Mouse (Mus musculus) megakaryocyte progenitor cell, adult 5-6 weeks (primary cell): Measurements from ENCODE around the gene Ddr1. TPM values are rescaled to one million over a fixed set of nuclear protein-coding genes. Genes with fewer than 3 reads are reported as not detected.

Experiments used
- ATAC-seq: replicated peaks from 2 replicates; pipeline ENCODE4 v1.8.0; 2016; ENCODE audit warnings: mild to moderate bottlenecking, moderate TSS enrichment, inconsistent platforms; ENCODE audit not compliant: poor library complexity
- total RNA-seq, 2 experiments: library from RNA; stranded (forward) in 1 of 2; stranded (reverse) in 1 of 2; fragments of 157-497, 149-512 nt in 1 of 2; fragments of 200-1000 nt in 1 of 2; gene quantifications; 2 replicates each; pipeline versions ENCODE4 v1.2.3 to v1.2.4; 2015 to 2017

The Ddr1 gene
- total RNA-seq, 2 experiments from 2014 or later, result 0.25 TPM; not detected in 1

DNA sequence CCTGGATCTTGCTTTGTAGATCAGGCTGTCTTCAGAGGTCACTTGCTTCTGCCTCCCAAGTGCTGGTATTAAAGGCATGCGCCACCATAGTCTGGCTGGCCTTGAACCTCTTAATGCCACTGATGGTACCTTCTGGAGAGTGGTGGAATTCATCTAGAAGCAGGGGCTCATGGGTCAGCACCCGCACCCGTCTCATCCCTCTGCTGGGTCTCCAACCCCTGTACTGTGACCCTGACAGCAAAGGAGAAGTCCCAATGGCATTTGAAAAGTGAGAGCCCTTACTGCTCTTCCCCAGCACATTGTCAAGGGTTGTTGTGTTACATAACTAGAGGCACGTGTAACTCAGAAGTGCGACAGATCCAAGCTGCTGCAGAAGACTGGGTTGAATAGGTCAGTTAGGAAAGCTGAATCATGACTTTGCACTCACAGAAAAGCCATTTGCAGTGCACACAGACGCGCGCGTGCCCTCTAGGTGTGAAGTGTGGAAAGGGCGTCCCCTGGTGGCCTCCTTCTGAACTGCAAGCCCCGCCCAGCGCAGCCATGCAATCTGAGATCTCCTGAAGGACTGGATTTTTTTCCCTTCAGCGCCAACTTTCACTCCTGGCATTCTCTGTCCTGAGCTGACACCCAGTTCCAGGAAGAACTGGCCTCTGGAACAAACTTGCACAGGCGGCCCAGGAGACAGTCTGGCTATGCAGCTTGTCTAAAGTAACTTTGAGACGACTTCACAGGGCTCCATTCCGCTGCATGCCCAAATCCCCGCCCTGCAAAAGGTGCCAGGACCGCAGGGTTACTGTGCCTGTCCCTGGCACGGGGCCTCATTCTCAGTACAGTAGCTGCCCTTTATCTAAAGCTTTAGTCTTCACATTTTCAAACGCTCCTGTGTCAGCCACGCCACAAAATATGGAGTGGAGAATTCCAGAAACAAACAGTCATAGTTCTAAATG is 21.1 kb upstream of the Ddr1 start:
- peak; percentile 96 for ATAC-seq

DNA sequence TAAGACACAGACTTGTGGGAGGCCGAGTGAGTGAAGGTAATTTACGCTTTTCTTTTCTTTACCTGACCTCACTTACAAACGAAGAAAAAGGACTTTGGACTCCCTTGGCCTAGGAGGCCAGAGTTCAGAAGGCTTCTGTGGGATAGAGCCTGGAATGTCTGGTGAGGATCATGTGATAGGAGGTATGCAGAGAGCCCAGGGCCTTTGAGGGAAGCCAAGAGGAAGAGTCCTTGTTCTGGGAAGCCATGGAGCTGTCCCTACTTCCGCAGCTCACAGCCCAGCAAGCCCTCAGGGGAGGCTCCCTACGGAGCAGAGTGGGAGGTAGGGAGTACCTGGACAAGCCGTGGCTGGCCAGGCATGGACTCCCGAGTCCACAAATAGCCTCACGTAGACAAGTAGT is 17.3 kb upstream of the Ddr1 start:
- ATAC-seq, result no peak

DNA sequence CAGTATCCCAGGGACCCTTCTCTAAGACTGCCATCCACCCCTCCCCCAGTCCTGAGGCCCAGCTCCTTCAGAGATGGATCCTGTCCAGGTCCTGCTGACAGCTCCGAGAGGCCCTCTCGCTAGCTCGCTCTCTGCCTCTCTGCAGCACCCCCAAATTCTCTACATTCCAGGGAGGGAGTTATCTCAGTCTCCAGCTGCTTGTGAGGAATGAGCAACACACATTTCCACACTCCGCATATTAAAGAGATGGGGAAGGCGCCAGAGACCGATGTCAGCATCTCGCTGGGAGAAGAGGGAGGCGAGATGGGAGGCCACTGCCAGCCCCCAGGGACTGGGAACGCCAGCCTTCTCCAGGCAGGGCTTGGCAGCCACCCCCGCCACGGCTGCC is 15.9 kb upstream of the Ddr1 start:
- no peak for ATAC-seq

- no peak for ATAC-seq
Observed at GRCm38 (mm10) chr17:35719616-35720339, 15.4 kb upstream of the Ddr1 start.

- no peak for ATAC-seq
Observed at GRCm38 (mm10) chr17:35717080-35717479, 12.7 kb upstream of the Ddr1 start.

- no peak for ATAC-seq
Observed at GRCm38 (mm10) chr17:35716114-35716513, 11.7 kb upstream of the Ddr1 start.

DNA sequence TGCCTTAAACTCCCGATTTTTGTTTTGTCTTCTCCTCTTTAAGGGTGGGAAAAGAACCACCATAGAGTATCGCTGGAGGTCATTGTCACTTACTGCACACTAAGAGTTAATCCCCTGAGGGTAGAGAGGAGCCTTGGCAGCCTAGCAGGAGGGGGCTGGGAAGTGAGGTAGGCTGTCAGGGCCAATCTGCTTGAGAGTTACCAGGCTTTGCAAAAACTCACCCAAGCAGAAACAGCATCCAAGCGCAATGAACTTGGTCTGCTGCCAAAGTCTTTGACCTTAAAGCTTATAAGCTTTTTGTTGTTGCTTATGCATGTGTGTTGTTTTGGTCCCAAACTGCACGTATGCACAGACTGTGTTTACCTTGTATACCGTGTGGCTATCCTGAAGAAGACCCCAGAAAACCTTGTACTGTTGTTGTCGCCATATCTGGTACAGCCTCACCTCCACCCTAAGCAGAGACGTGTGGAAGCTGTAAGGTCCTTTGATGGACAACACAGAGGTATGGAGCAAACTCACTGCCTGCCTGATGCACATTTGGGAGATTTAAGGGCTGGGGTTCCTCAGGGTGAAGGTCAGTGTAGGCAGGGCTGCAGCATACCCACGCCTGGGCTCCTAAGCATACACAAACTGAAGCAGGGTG is 6.4 kb upstream of the Ddr1 start:
- ATAC-seq, result no peak

DNA sequence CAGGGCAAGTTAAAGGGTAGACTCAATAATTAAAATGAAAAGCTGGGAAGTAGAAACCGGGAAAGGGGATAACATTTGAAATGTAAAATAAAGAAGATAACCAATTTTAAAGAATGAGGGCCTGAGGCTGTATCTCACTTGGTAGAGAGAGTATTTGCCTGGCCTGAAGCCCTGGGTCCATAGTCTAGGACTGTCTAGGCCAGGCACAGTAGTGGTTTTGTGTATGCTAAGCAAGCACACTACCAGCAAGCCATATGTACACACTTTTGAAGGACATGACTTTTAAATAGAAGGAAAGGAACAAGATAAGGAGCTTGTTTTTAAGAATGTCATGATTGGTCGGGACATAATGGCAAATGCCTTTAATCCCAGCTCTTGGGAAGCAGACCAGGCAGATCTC is 4.2 kb upstream of the Ddr1 start:
- no peak for ATAC-seq

- ATAC-seq, result no peak
Observed at GRCm38 (mm10) chr17:35707929-35708328, 3.5 kb upstream of the Ddr1 start.

DNA sequence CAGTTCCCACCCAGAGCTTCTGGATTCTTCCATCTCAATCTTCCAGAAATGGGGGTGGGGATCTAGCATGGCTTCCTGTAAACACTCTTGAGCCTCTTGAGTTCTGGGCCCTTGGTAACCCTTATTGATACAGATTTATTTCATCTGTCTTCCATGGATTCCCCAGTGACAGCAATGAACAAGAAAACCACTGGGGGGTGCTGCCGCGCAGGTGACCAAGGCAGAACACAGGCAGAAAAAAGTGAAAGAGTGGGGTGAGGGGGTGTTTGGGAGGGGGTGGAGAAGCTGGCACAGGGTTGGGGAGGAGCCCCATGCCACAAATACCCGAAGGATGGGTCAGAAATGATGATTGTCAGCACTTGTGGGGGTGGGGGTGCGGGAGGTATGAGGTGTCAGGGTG is 1.4 kb upstream of the Ddr1 start:
- peak; percentile 71 for ATAC-seq

GRCm38 (mm10) chr17:35703751-35704271 is 610 bp downstream of the Ddr1 start:
- ATAC-seq, result no peak

GRCm38 (mm10) chr17:35703065-35703464 is 1.4 kb downstream of the Ddr1 start:
- ATAC-seq, result no peak

- ATAC-seq, result no peak
Observed at GRCm38 (mm10) chr17:35702605-35703004, 1.8 kb downstream of the Ddr1 start.

- no peak for ATAC-seq
Observed at GRCm38 (mm10) chr17:35701978-35702461, 2.4 kb downstream of the Ddr1 start.

DNA sequence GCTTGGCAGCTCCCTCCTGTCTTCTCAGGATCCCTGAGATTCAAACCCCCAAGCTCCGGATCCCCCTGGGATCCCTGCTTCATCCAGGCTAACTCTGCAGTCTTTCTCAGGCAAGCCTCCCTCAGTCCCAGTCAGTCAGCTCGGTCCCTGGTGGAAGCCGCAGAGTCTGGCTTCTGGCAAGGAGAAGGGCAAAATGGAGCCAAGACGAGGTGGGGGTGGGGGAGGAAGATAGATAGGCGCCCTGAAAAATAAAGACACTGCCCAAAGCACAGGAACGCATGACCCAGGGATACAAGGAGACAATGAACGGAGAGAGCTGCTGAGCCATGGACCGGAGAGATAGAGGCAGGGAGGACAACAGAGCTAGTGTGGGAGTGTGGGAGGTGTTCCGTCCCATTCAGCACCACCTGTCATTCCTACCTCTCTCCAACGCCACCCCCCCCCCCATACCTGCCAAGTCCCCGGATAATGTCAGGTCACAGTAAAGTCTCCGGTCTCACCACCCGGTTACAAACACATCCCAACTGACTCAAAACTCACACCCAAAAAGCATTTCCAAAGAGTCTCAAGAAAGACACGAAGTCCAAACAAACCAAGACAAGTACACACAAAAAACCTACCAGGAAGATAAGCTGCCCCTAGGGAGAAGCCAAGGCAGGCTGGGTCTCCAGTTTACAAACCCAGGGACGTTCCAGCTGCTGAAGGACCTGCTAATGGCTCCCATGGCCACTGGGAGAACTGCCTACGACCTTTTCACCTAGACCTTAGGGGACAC is 3.0 kb downstream of the Ddr1 start:
- ATAC-seq, result no peak

DNA sequence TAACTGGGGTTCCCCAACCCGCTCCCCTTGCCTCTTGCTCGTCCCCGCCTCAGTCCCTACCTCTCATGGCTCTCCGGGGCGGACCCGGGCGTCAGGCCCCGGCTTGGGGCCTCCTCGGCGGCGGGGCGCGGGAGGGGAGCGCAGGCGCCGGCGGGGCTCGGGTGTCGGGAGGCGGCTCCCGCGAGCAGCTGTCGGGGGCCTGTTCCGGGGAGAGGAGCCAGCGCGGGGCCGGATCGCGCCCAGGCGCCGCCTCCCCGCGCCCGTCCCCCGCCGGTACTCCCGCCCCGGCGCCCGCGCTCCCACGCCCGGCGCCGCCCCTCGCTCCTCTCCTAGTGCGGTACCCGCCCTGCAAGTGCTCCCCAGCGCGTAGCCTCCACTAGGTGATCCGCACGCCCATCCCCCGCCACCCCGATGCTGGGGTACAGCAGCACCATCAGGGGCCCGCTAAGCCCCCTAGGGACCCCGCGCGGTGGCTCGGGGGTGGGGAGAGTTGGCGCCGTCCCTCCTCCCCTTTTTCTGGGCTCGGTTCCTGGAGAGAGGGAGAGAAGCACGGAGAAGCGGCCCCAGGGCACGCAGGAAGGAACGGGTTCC is 4.0 kb downstream of the Ddr1 start:
- ATAC-seq, result peak; percentile 17; the same call in 1 of the 2 replicates

DNA sequence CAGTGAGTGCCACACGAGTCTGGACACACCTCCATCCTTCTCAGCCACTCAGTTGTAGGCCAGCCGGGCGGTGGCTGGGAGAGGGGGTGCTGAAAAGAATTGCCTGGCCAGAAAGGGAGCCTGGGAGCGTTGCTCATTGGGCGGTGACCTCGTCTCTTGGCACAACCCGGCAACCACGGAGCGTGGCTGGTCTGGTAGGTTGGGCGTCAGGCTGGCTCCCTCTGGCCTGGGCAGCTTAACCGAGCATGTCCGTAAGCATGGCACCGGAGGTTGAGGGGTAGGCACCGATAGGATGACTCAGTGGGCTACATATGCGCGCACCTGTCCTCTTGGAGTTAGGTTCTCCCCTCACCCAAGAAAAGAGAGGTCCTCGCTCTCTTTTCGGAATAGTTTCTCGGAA is 4.5 kb downstream of the Ddr1 start:
- ATAC-seq, result no peak; the same call in 1 of the 2 replicates

- no peak for ATAC-seq
Observed at GRCm38 (mm10) chr17:35698501-35698883, 5.9 kb downstream of the Ddr1 start.

DNA sequence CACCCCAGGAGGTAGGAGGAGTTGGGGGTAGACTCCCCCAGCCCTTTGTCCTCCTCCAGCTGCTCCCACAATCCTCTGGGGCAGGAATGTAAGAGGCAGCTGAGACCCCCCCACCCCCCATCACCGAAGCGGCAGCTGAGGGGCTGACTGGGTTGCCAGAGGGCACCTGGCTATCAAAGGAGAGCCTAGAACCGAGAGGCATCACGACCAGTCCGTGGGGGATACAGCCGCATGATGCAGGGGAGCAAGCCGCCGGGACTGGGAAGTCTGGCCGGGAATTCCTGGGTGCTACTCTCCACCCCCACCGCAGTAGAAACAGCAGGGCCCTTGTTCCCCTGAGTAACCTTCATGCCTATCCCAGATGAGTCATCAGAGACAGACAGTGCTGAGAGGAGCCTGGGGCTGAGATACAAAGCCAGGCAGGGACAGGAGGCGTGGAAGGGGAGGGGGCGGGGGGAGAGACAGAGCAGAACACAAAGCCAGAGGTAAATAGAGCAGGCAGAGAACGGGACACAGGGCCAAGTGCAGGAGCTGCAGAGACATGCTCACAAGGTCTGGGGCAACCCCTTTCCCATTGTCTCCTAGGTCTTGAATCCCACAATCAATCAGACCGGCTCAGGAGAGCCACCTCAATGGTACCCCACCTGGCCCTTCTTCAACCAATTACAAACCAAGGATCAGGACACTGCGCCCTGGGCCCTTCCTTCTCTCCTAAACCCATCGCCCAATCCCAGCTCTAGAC is 6.5 kb downstream of the Ddr1 start:
- ATAC-seq, result no peak
